Mouse (Mus musculus): ENCODE results near the gene Lrp1.

The Lrp1 gene

DNA sequence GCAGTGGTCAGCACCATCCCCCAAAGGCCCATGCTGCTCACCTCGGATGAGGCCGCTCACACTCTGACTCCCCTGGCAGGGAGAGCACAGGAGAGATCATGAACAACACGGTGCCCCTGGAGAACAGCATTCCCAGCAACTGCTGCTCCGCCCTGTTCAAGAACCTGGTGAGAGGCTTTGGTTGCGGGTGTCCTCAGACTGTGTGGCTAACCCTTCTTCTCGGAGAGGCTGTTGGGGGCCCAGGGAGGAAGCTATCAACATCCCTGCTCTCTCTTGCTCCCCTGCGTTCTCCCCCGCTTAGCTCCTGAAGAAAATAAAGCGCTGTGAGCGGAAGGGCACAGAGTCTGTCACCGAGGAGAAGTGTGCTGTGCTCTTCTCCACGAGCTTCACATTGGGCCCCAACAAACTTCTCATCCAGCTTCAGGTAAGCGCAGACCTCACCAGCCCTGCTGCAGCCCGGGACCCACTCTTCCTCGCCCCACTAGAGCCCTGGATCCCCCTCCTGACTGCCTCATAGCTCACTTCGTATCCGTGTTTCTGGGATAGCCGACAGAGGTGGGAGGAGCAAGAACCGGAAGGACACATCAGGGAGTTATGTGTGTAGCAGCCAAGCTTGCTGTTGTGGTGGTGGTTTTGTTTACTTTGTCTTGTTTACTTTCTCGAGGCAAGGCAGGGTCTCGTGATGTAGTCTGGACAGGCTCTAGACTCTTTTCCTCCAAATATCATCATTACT is 32.1 kb upstream of the Lrp1 start:
- in situ Hi-C loops (cut with MboI, MseI) = no loop called here

GRCm38 (mm10) chr10:127645791-127646190 is 24.8 kb upstream of the Lrp1 start:
- in situ Hi-C loops (cut with MboI, MseI) = no loop called here

DNA sequence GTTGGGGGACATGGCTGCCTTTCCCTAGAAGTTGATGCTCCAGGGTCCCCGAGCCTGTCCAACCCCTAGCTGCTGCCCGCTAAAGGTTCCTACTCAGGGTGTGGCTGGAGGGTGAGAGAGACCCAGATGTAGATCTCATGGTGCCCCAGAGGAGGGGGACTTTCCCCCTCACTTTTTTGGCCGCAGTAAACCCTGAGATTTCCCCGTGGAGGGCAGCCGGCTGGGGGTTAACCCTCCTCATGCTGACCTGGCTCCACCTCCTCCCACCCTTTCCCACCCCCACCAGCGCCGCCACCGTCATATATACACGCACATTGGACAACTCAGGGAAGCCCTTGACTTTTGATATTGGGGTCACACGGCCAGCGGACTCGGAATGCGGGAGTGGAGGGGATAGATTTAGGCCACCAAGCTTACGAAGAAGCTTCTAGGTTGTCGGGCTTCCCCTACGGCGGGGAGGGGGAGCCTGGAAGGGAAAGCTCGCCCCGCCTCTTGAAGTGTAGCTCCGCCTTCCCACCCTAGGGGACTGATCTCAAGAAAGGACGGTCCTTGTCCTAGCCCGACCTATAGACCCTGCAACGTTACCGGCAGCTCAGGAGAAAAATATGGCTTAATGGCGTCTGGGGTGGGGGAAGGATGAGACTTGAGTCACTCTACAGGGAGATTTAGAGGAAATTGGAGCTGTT is 22.7 kb upstream of the Lrp1 start:
- in situ Hi-C loops (cut with MboI, MseI) = no loop called here

DNA sequence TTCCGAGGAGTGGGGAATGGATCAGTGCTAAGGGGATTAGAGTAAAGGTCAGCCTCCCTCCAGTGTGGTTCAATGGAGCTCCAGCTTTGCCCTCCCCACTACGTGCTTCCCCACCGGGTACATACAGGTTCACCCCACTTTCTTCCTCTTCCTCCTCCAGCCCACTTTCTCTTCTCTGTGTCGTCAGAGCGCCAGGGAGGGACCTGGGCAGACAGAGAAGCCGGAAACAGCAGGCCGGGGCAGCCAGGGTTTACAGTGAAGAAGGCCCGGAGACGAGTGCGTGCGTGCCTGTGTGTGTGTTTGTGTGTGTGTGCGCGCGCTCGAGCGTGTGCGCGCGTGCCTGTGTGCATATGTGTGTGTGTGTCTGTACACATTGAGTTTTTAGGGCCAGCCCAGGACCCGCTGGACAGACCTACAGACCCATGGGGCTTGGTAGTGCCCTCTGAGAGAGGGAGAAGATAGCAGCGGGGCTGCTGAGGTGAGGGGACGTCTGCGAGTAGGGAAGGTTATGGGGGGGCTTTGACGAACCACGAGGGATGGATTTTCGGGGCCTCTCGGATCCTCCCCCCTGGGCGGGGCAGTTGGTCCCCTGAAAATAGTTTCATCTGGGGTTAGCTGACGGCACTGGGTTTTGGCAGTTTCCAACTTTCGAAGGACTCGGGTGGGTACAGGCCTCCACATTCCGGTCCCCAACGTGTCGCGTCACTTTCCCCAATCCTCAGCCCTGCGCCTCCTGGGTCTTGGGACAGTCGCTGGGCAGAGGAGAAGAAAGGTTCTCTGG is 22.0 kb upstream of the Lrp1 start, which contains the start of gene Stat6:
Gene Stat6, plus strand, starts transcription at position 215 of the 781 bp plus-strand sequence.
- in situ Hi-C loops (cut with MboI, MseI) = no loop called here

DNA sequence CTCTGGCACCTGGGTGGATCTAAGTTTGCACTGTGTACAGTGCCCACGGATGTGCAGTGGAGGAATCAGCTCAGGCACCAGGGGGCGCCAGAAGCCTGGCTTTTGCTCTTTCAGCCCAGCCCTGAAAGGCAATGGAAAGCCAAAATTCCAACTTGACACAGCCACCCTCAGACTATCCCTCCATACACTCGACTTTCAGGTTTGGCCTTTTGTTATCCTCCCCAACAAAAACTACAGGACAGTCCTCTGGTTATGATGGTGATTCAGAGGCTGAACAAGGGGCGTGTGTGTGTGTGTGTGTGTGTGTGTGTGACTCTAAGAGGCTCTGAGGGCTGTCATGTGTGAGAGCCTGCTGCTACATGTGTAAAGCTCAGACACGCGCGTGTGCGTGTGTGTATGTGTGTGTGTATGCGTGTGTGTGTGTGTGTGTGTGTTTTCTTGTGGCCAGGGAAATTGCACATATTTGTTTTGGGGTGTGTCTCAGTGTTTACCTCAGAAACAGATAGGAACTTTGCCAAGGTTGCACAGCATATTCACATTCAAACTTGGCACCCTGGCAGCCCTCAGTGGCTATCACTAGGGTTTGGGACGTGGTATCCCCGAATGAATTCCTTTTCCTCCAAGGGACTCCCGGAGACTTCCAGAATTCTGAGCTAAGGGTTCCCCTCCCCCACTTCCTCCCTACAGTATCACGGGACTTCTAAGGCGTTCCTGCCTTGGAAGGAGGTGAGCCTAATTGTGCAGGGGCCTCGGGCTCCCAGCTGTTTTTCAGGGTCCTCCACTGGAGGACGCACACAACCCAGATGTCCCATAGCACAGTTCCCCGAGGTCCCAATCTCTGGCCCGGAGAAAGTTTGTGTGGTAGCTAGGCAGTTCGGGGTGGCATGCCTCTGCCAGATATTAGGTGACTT is 21.2 kb upstream of the Lrp1 start:
- in situ Hi-C loops (cut with MboI, MseI) = no loop called here

DNA sequence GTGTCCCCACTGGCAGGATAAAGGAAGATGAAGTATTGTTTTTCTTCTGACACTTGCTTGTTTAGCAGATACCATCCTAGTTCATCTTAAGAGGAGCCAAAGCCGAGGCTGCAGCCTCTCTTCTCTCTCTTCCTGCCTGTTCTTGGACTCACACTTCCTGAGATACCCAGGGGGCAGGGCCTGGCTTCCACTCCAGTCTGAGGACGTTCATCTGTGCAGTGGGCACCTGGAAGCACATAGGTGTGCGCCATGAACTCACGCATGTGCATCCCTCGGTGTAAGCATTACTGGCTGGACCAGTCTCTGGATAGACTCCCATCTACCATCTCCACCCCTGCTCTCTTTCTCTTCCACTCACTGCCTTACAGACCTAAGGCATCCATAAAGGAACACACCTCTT is 19.5 kb upstream of the Lrp1 start:
- in situ Hi-C loops (cut with MboI, MseI) = no loop called here

DNA sequence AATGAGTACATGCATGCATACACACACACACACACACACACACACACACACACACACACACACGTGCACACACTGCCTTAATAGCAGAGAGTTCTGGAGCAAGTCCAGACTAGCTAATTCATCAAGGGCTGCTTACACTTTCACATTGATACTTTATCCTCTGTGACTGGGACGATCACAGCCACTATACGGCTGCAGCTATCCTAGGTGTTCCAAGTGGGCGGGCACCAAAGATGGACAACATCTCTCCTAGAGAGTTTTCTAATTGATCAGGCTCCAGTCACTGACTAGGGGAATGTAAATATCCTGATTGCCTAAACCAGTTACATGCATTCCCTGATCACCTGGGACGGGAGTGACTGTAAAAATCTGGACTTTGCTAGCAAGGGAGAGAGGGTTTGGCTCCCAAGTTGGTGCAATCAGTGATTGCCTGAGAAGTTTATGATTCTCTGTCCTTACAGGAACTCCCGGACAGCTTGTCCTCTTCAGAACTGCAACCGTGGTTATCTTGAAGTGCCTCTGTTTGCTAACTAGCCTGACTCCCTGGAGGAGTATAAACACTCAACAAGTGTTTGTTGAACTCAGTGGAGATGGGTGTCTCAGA is 11.8 kb upstream of the Lrp1 start:
- in situ Hi-C loops (cut with MboI, MseI) = no loop called here

- in situ Hi-C loops (cut with MboI, MseI) = no loop called here
Observed at GRCm38 (mm10) chr10:127631261-127632214, 10.6 kb upstream of the Lrp1 start.

DNA sequence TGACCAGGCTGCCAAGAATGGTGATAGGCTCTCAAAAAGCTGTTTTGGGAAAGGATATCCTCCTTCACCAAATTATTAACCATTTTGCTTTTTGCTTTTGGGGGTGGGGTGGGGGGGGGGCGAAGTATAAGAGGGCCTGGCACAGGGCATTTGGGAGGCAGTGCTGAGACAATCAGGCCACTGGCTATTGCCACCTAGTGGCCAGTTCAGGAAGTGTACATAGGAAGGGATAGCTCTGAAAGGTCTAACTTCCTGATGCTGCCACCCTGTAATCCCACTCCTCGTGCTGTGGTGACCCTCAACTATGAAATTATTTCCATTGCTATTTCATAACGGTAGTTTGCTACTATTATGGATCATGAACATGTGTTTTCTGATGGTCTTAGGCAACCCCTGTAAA is 5.5 kb upstream of the Lrp1 start:
- in situ Hi-C loops (cut with MboI, MseI) = no loop called here

DNA sequence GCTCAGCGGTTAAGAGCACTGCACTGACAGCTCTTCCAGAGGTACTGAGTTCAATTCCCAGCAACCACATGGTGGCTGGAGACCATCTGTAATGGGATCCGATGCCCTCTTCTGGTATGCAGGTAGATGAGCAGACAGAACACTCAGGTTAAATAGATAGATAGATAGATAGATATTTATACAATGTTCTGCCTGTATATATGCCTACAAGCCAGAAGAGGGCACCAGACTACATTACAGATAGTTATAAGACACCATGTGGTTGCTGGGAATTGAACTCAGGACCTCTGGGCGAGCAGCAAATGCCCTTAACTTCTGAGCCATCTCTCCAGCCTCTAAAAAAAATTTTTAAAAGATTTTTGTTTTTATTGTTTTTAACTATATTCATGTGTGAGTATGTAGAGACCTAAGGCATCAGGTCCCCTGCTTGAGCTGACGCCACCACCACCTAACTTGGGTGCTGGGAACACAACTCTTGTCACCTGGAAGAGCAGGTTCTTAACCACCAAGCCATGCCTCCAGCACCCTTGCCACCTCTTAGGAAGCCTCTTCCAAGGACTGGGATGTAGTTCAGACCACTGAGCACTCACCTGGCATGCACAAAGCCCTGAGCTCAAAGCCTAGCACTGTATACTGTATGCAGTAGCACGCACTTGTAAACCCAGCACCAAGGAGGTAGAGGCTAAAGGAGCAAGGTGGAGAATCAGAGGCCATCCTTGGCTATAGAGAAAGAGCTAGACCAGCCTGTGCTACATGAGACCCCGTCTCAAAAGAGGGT is 2.7 kb upstream of the Lrp1 start:
- in situ Hi-C loops (cut with MboI, MseI) = no loop called here

GRCm38 (mm10) chr10:127622661-127623060 is 1.7 kb upstream of the Lrp1 start:
- in situ Hi-C loops (cut with MboI, MseI) = no loop called here

- in situ Hi-C loops (cut with MboI, MseI) = no loop called here
Observed at GRCm38 (mm10) chr10:127622057-127622392, 1.1 kb upstream of the Lrp1 start.

- in situ Hi-C loops (cut with MboI, MseI) = no loop called here
Observed at GRCm38 (mm10) chr10:127621191-127622056, 476 bp upstream of the Lrp1 start.

DNA sequence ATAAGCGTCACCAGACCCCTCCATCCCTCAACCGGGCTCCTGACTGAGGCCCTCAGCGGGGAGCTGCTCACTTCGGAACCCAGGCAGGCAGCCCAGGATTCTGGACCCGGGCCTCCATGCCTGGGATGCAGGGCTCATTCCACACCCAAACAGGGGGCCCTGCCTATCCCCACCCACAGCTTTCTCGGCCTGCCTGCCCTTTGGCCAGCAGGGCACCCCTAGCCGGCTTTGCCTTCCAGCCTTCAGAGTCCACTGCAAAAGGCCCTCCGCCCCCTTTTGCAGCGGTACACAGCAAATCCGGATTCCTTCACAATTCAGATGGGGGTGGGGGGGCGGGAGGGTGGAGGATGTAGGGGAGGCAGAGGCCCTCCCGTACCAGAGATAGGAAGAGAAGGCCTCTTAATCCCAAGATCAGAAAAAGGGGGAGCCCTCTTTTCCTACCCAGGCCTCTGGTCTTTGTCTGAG is 975 bp downstream of the Lrp1 start:
- in situ Hi-C loops (cut with MboI, MseI) = no loop called here

- in situ Hi-C loops (cut with MboI, MseI) = no loop called here
Observed at GRCm38 (mm10) chr10:127619119-127619721, 1.7 kb downstream of the Lrp1 start.

GRCm38 (mm10) chr10:127618173-127618572 is 2.8 kb downstream of the Lrp1 start:
- in situ Hi-C loops (cut with MboI, MseI) = no loop called here

GRCm38 (mm10) chr10:127617294-127617693 is 3.7 kb downstream of the Lrp1 start:
- in situ Hi-C loops (cut with MboI, MseI) = no loop called here

- in situ Hi-C loops (cut with MboI, MseI) = no loop called here
Observed at GRCm38 (mm10) chr10:127616261-127616679, 4.7 kb downstream of the Lrp1 start.

All from T-helper 2 cell (primary cell).